Mouse (Mus musculus): ENCODE measurements around the gene Synj1. TPM values are rescaled to one million over a fixed set of nuclear protein-coding genes. Genes with fewer than 3 reads are reported as not detected.

Gene Synj1
- polyA plus RNA-seq, 1 experiment from 2014 or later, result 5.2 TPM

DNA sequence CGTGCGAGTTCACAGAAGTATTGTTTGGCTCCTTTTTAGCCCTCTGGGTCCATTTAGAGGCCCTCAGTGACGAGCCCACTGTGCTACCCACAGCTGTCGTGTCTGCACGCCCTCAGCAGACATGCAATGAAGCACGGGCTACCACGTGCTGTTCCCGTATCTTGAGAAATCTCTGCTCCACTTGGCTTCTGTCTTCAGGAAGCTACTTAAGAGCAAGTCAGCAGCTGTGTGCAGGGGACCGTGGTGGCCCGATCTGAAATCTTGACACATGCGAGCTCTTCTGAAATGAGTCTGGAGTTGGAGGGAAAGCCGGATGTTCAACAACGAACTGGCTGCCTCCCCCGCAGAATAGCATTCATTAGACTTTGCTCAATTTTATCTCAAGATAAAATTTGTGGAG is 119.5 kb downstream of the Synj1 start:
- H3K36me3 ChIP-seq (ENCODE audit: control insufficient read depth, insufficient read depth, low read length), result no peaks in the 10 kb centered on the region
- H3K9ac ChIP-seq (ENCODE audit: low read length), result no peak overlapping the region
- no peak overlapping the region for H3K4me3 ChIP-seq (ENCODE audit: low read depth, low read length)
- 55% methylated on average over 14 of the region's 14 CpGs for WGBS
- ATAC-seq (ENCODE audit: low FRiP score, low TSS enrichment) (no peak), DNase-seq (ENCODE audit: low spot score) (no peak)
- H3K27ac ChIP-seq (replicated peaks), result no peak overlapping the region
- H3K9me3 ChIP-seq (ENCODE audit: control insufficient read depth, low read length), result no peaks in the 10 kb centered on the region
- TF ChIP-seq CTCF (IDR thresholded peaks at IDR 0.05; ENCODE audit: low read depth), result no peak
- TF ChIP-seq EP300 (optimal IDR thresholded peaks at IDR 0.05), result no peak
- H3K4me2 ChIP-seq (replicated peaks; ENCODE audit: low read depth), result no peak overlapping the region
- no peaks in the 10 kb centered on the region for H3K27me3 ChIP-seq (ENCODE audit: control insufficient read depth, insufficient read depth, low read length)
- H3K4me1 ChIP-seq (replicated peaks; ENCODE audit: control insufficient read depth, insufficient read depth), result no peaks in the 10 kb centered on the region

DNA sequence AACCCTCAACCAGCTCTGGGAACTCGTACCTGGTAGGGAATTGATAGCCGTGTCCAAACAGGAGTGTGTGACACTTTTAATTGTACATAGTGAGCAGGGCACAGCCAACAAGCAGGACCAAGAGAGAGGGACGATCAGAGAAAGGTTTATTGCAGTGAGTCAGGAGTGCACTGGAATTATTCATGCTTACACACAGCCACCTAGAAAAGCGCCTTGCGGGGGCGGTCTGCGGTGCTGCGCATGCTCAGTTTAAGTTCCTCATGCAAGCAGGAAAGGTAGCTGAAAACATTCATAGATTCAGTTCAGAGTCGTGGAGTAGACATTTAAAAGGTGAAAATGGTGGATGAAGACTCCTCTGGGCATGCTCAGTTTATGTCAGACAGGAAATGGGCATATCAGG is 120.4 kb downstream of the Synj1 start:
- H3K27me3 ChIP-seq (ENCODE audit: control insufficient read depth, insufficient read depth, low read length), result no peaks in the 10 kb centered on the region
- H3K4me3 ChIP-seq (ENCODE audit: low read depth, low read length), result no peak overlapping the region
- WGBS, result 88% methylated on average over 9 of the region's 9 CpGs
- no peak overlapping the region for H3K4me2 ChIP-seq (replicated peaks; ENCODE audit: low read depth)
- no peak overlapping the region for H3K27ac ChIP-seq (replicated peaks)
- ATAC-seq (ENCODE audit: low FRiP score, low TSS enrichment) (no peak), DNase-seq (ENCODE audit: low spot score) (no peak)
- TF ChIP-seq CTCF (IDR thresholded peaks at IDR 0.05; ENCODE audit: low read depth) (no peak), EP300 (optimal IDR thresholded peaks at IDR 0.05) (no peak)
- no peaks in the 10 kb centered on the region for H3K36me3 ChIP-seq (ENCODE audit: control insufficient read depth, insufficient read depth, low read length)
- H3K9ac ChIP-seq (ENCODE audit: low read length), result no peak overlapping the region
- H3K4me1 ChIP-seq (replicated peaks; ENCODE audit: control insufficient read depth, insufficient read depth), result no peaks in the 10 kb centered on the region
- H3K9me3 ChIP-seq (ENCODE audit: control insufficient read depth, low read length), result no peaks in the 10 kb centered on the region

Small RNA genes lying within 50 kb of the gene (microRNA-seq; reads per million reads assigned to microRNA genes)
- not detected for gene Gm22933

Other genes starting within 250 kb of the Synj1 start
- 2.7 TPM in 2 replicates for gene Urb1, start 200.9 kb downstream of the Synj1 start, polyA plus RNA-seq (2015; fragmentation: Nextera tagmentation; extraction: Ambion mirVana)
- 3.0 and 3.6 TPM in 2 replicates for gene Eva1c, start 184.6 kb downstream of the Synj1 start, polyA plus RNA-seq (2015; fragmentation: Nextera tagmentation; extraction: Ambion mirVana)
- gene Cfap298, start 76.2 kb downstream of the Synj1 start, polyA plus RNA-seq (2015; fragmentation: Nextera tagmentation; extraction: Ambion mirVana), result 27.4 and 27.5 TPM in 2 replicates
- gene Paxbp1, start 33.2 kb upstream of the Synj1 start, polyA plus RNA-seq (2015; fragmentation: Nextera tagmentation; extraction: Ambion mirVana), result 13.8 and 15.0 TPM in 2 replicates
- 0.04 and 0.10 TPM in 2 replicates for gene 4932438H23Rik, start 83.8 kb upstream of the Synj1 start, polyA plus RNA-seq (2015; fragmentation: Nextera tagmentation; extraction: Ambion mirVana)
- gene Olig2, start 214.1 kb upstream of the Synj1 start, polyA plus RNA-seq (2015; fragmentation: Nextera tagmentation; extraction: Ambion mirVana), result not detected in 2 replicates